ENCODE assay signal across 24 mouse cellular contexts in genomic region chr13:93458616-93459015, GRCm38 (mm10). TPM values are rescaled to one million over a fixed set of nuclear protein-coding genes. Genes with fewer than 3 reads are reported as not detected.
DNase-seq lines count a peak whose midpoint lies in the region; ATAC-seq lines count a peak whose summit lies in the region.
"Had no signal": no experiment of that assay in that cellular context is flagged by ENCODE, and none has a peak within 500 bp of the region (broad histone marks: within the 10 kb centered on the region; RNA-seq: fewer than 3 reads in every experiment).

No protein-coding gene starts in this region.

- peaks cover 6% of the 10 kb centered on the region; the same call in 1 of the 2 replicates for H3K4me1 ChIP-seq in heart, embryonic 12.5 days (replicated peaks)
- H3K4me1 ChIP-seq: limb, embryonic 12.5 days; megakaryocyte, embryonic 14.5 days; midbrain, embryonic 13.5 days had no signal

- 45% methylated on average over 4 of the region's 4 CpGs for WGBS in heart, embryonic 12.5 days

- peak; percentile 6 for DNase-seq in kidney, postnatal 14 days
- no peak for DNase-seq in kidney, adult 11 months
- peak; percentile 28 for DNase-seq in heart, adult 8-10 months (ENCODE audit: low spot score)
- DNase-seq in heart, postnatal 10 days = peak; percentile 39 to 48
- DNase-seq in frontal cortex, postnatal 25 days (ENCODE audit: low spot score in 2 of 2) = no peak
- no peak for DNase-seq in urinary bladder, postnatal 14 days (ENCODE audit: low spot score)
- DNase-seq in layer of hippocampus, adult 11-12 months (ENCODE audit: low spot score) = no peak
- DNase-seq: adrenal gland, postnatal 14 days; cerebellum, adult 8-10 months; cerebellum, postnatal 36 days; embryo, embryonic 11 days; gastrocnemius, postnatal 36 days; kidney, adult 18-20 months; liver, postnatal 0 days; spleen, adult 18-20 months; thymus, postnatal 14 days had no signal

- no peaks in the 10 kb centered on the region for H3K27me3 ChIP-seq in heart, embryonic 12.5 days (replicated peaks)
- H3K27me3 ChIP-seq: limb, embryonic 12.5 days; megakaryocyte, embryonic 14.5 days; midbrain, embryonic 13.5 days had no signal

- ATAC-seq in heart, embryonic 12.5 days (ENCODE audit: insufficient number of reproducible peaks, low FRiP score) = no peak
- ATAC-seq: forebrain, embryonic 14.5 days; liver, postnatal 0 days; midbrain, embryonic 13.5 days had no signal

- H3K9me3 ChIP-seq in heart, embryonic 12.5 days (replicated peaks) = no peaks in the 10 kb centered on the region
- H3K9me3 ChIP-seq: limb, embryonic 12.5 days; megakaryocyte, embryonic 14.5 days; midbrain, embryonic 13.5 days had no signal

- H3K4me2 ChIP-seq in heart, embryonic 12.5 days = no peak overlapping the region
- H3K4me2 ChIP-seq: limb, embryonic 12.5 days; liver, embryonic 11.5 days; midbrain, embryonic 13.5 days had no signal

- H3K4me3 ChIP-seq in heart, embryonic 12.5 days = no peak overlapping the region
- H3K4me3 ChIP-seq: layer of hippocampus, adult 2 months; limb, embryonic 12.5 days; megakaryocyte, embryonic 14.5 days; midbrain, embryonic 13.5 days had no signal

- H3K9ac ChIP-seq in heart, embryonic 12.5 days = no peak overlapping the region
- H3K9ac ChIP-seq: limb, embryonic 12.5 days; liver, postnatal 0 days; midbrain, embryonic 13.5 days had no signal

- H3K27ac ChIP-seq in heart, embryonic 12.5 days (ENCODE audit: poor library complexity, severe bottlenecking) = peak overlapping the region; percentile 14; the same call in 1 of the 2 replicates
- H3K27ac ChIP-seq: kidney, postnatal 0 days; layer of hippocampus, adult 2 months; limb, embryonic 12.5 days; midbrain, embryonic 13.5 days had no signal

- peaks cover 30% of the 10 kb centered on the region for H3K36me3 ChIP-seq in heart, embryonic 12.5 days

- intact Hi-C loops in heart, postnatal 10 days (cut with DNase I) = no loop called here

RNA-seq across cellular contexts. Expression of gene Jmy, which starts 41.0 kb away (rescaled TPM):
- 10 to 100 TPM; 39.1 to 46.5 (median 45.1) TPM for total RNA-seq in heart, adult 8-10 months (2022)
- 8.6 and 9.1 TPM in 2 replicates for polyA plus RNA-seq in heart, embryonic 12.5 days (2016; fragmentation: Nextera tagmentation; extraction: Ambion mirVana)
- 10 to 100 TPM; 41.9 to 43.9 TPM for total RNA-seq in heart, postnatal 10 days (2021)

Comparison
In these comparisons a context has a peak if more than half of its experiments do, and no peak if none do; other contexts are left out.
1. DNase-seq: peak in kidney, postnatal 14 days (single experiment), heart, adult 8-10 months (single experiment) and heart, postnatal 10 days (2 of 2); none in kidney, adult 11 months (single experiment), frontal cortex, postnatal 25 days (0 of 2), urinary bladder, postnatal 14 days (single experiment) and layer of hippocampus, adult 11-12 months (single experiment).